Mouse (Mus musculus): ENCODE results near the gene Bicc1. TPM values are rescaled to one million over a fixed set of nuclear protein-coding genes. Genes with fewer than 3 reads are reported as not detected.

Gene Bicc1
- total RNA-seq, 1 experiment, result 1.8 TPM

DNA sequence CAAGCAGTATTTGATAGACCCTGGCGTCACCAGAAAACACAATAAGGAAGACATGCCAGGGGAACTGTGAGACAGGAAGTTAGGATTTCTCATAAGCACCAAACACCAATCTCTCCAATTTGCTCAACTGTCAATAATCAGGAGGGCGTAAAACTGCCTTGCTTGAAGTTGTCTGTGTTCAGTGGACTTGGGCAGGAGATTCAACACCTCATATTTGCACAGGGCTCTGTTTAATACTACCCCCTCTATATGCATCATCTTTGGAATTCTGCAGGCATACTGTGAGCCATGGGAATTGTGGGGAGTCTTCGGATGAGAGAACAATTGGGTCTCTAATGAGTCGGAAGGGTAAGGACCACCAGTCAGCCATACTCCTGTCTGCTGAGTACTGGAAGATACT lies 233.4 kb downstream of the Bicc1 start:
- no peak for DNase-seq (ENCODE audit: low read depth, low spot score)
- no peak overlapping the region for H3K27ac ChIP-seq (ENCODE audit: insufficient read depth, low read depth, low read length, poor library complexity, severe bottlenecking)
- H3K9ac ChIP-seq (ENCODE audit: insufficient read depth, low read depth, low read length, poor library complexity, severe bottlenecking), result no peak overlapping the region
- no peaks in the 10 kb centered on the region for H3K36me3 ChIP-seq (ENCODE audit: control insufficient read depth, insufficient read depth, low read length, poor library complexity, severe bottlenecking)
- in situ Hi-C loops (cut with MboI; ENCODE audit: low sequenced_read_pairs in 2 of 2, unreplicated experiment in 2 of 2), result no loop called here
- no peaks in the 10 kb centered on the region for H3K9me3 ChIP-seq (ENCODE audit: control insufficient read depth, insufficient read depth, low read depth, low read length)
- H3K4me3 ChIP-seq (ENCODE audit: insufficient read depth in 1 of 2, low read depth in 1 of 2, low read length in 2 of 2, poor library complexity in 1 of 2, severe bottlenecking in 1 of 2), result no peak overlapping the region
- peaks cover 2 to 6% of the 10 kb centered on the region in 2 experiments; a peak in 2 of 4 replicates for H3K4me1 ChIP-seq (ENCODE audit: control insufficient read depth in 2 of 2, insufficient read depth in 2 of 2, low read length in 2 of 2, poor library complexity in 1 of 2)
- TF ChIP-seq ZC3H11A (IDR thresholded peaks at IDR 0.05; ENCODE audit: borderline replicate concordance, low read depth, low read length), result no peak

- no peak for DNase-seq (ENCODE audit: low read depth, low spot score)
- peaks cover 2 to 6% of the 10 kb centered on the region in 2 experiments; a peak in 2 of 4 replicates for H3K4me1 ChIP-seq (ENCODE audit: control insufficient read depth in 2 of 2, insufficient read depth in 2 of 2, low read length in 2 of 2, poor library complexity in 1 of 2)
- no peak overlapping the region for H3K4me3 ChIP-seq (ENCODE audit: insufficient read depth in 1 of 2, low read depth in 1 of 2, low read length in 2 of 2, poor library complexity in 1 of 2, severe bottlenecking in 1 of 2)
- H3K9me3 ChIP-seq (ENCODE audit: control insufficient read depth, insufficient read depth, low read depth, low read length), result no peaks in the 10 kb centered on the region
- in situ Hi-C loops (cut with MboI; ENCODE audit: low sequenced_read_pairs in 2 of 2, unreplicated experiment in 2 of 2), result no loop called here
- TF ChIP-seq MAFK (IDR thresholded peaks at IDR 0.05; ENCODE audit: insufficient read depth, low read depth, low read length), result no peak
- no peak for TF ChIP-seq HCFC1 (IDR thresholded peaks at IDR 0.05; ENCODE audit: borderline replicate concordance, insufficient read depth, low read length)
- TF ChIP-seq ZNF384 (IDR thresholded peaks at IDR 0.05; ENCODE audit: low read depth, low read length), result no peak
- no peak for TF ChIP-seq CHD2 (IDR thresholded peaks at IDR 0.05; ENCODE audit: low read depth, low read length)
- no peak for TF ChIP-seq ZC3H11A (IDR thresholded peaks at IDR 0.05; ENCODE audit: borderline replicate concordance, low read depth, low read length)
- no peak overlapping the region for H3K27ac ChIP-seq (ENCODE audit: insufficient read depth, low read depth, low read length, poor library complexity, severe bottlenecking)
- no peaks in the 10 kb centered on the region for H3K36me3 ChIP-seq (ENCODE audit: control insufficient read depth, insufficient read depth, low read length, poor library complexity, severe bottlenecking)
- H3K9ac ChIP-seq (ENCODE audit: insufficient read depth, low read depth, low read length, poor library complexity, severe bottlenecking), result no peak overlapping the region
These were observed 235.2 kb downstream of the Bicc1 start for GRCm38 (mm10) chr10:70924348-70924747.

DNA sequence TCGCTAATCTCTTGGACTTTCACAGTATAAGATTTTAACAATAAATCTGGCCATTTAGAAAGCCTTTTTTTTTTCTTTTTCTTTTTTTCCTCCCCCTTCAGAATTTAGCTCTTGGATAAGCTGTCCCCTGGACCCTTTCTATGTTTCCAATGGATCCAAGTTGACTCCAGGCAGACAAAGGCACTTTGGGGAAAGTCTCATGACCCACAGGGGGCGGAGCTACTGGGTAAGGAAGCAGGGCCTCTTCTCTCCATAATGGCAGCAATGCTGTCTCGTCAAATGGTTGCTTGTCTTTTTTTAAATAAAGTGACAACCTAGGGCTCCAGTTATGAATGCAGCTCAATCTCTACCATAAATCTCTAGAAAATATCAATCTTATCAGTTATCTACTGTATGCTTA lies 235.6 kb downstream of the Bicc1 start:
- Histone ChIP-seq H3K36me3 (ENCODE audit: control insufficient read depth, insufficient read depth, low read length, poor library complexity, severe bottlenecking) (no peaks in the 10 kb centered on the region), H3K9me3 (ENCODE audit: control insufficient read depth, insufficient read depth, low read depth, low read length) (no peaks in the 10 kb centered on the region), H3K9ac (ENCODE audit: insufficient read depth, low read depth, low read length, poor library complexity, severe bottlenecking) (no peak overlapping the region), H3K4me1 (ENCODE audit: control insufficient read depth in 2 of 2, insufficient read depth in 2 of 2, low read length in 2 of 2, poor library complexity in 1 of 2) (peaks cover 2 to 6% of the 10 kb centered on the region in 2 experiments; a peak in 2 of 4 replicates), H3K27ac (ENCODE audit: insufficient read depth, low read depth, low read length, poor library complexity, severe bottlenecking) (no peak overlapping the region), H3K4me3 (ENCODE audit: insufficient read depth in 1 of 2, low read depth in 1 of 2, low read length in 2 of 2, poor library complexity in 1 of 2, severe bottlenecking in 1 of 2) (no peak overlapping the region)
- peak; percentile 51 for DNase-seq (ENCODE audit: low read depth, low spot score)
- TF ChIP-seq ZNF384 (IDR thresholded peaks at IDR 0.05; ENCODE audit: low read depth, low read length), result no peak
- TF ChIP-seq ZC3H11A (IDR thresholded peaks at IDR 0.05; ENCODE audit: borderline replicate concordance, low read depth, low read length), result no peak
- no peak for TF ChIP-seq HCFC1 (IDR thresholded peaks at IDR 0.05; ENCODE audit: borderline replicate concordance, insufficient read depth, low read length)
- TF ChIP-seq CHD2 (IDR thresholded peaks at IDR 0.05; ENCODE audit: low read depth, low read length), result no peak
- no peak for TF ChIP-seq MAFK (IDR thresholded peaks at IDR 0.05; ENCODE audit: insufficient read depth, low read depth, low read length)
- in situ Hi-C loops (cut with MboI; ENCODE audit: low sequenced_read_pairs in 2 of 2, unreplicated experiment in 2 of 2), result no loop called here

GRCm38 (mm10) chr10:70921481-70921880 lies 238.0 kb downstream of the Bicc1 start:
- in situ Hi-C loops (cut with MboI; ENCODE audit: low sequenced_read_pairs in 2 of 2, unreplicated experiment in 2 of 2), result no loop called here
- Histone ChIP-seq H3K27ac (ENCODE audit: insufficient read depth, low read depth, low read length, poor library complexity, severe bottlenecking) (no peak overlapping the region), H3K36me3 (ENCODE audit: control insufficient read depth, insufficient read depth, low read length, poor library complexity, severe bottlenecking) (no peaks in the 10 kb centered on the region), H3K9me3 (ENCODE audit: control insufficient read depth, insufficient read depth, low read depth, low read length) (no peaks in the 10 kb centered on the region), H3K4me1 (ENCODE audit: control insufficient read depth in 2 of 2, insufficient read depth in 2 of 2, low read length in 2 of 2, poor library complexity in 1 of 2) (peaks cover 2 to 6% of the 10 kb centered on the region in 2 experiments; a peak in 2 of 4 replicates), H3K4me3 (ENCODE audit: insufficient read depth in 1 of 2, low read depth in 1 of 2, low read length in 2 of 2, poor library complexity in 1 of 2, severe bottlenecking in 1 of 2) (no peak overlapping the region), H3K9ac (ENCODE audit: insufficient read depth, low read depth, low read length, poor library complexity, severe bottlenecking) (no peak overlapping the region)
- TF ChIP-seq HCFC1 (IDR thresholded peaks at IDR 0.05; ENCODE audit: borderline replicate concordance, insufficient read depth, low read length) (no peak), ZNF384 (IDR thresholded peaks at IDR 0.05; ENCODE audit: low read depth, low read length) (no peak), ZC3H11A (IDR thresholded peaks at IDR 0.05; ENCODE audit: borderline replicate concordance, low read depth, low read length) (no peak)
- DNase-seq (ENCODE audit: low read depth, low spot score), result no peak

DNA sequence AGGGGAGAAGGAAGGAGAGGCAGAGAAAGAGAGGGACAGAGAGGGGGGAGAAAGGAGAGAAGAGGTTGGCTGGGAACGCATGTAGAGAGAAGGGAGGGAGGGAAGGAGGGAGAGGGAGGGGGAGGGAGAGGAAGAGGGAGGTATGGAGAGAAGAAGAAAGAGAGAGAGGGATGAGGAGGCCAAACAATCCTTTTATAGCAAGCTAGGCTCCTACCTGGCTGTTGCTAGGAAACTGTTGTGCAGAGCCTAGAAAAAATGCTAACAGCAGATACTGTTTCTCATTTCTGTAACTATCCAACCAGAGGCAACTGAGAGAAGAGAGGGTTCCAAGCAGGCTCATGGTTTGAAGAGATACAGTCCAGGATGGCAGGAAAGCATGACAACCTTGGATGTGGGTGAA lies 239.6 kb downstream of the Bicc1 start:
- TF ChIP-seq CHD2 (IDR thresholded peaks at IDR 0.05; ENCODE audit: low read depth, low read length) (no peak), ZNF384 (IDR thresholded peaks at IDR 0.05; ENCODE audit: low read depth, low read length) (no peak), MAFK (IDR thresholded peaks at IDR 0.05; ENCODE audit: insufficient read depth, low read depth, low read length) (no peak), ZC3H11A (IDR thresholded peaks at IDR 0.05; ENCODE audit: borderline replicate concordance, low read depth, low read length) (no peak), HCFC1 (IDR thresholded peaks at IDR 0.05; ENCODE audit: borderline replicate concordance, insufficient read depth, low read length) (no peak)
- Histone ChIP-seq H3K4me3 (ENCODE audit: insufficient read depth in 1 of 2, low read depth in 1 of 2, low read length in 2 of 2, poor library complexity in 1 of 2, severe bottlenecking in 1 of 2) (no peak overlapping the region), H3K4me1 (ENCODE audit: control insufficient read depth in 2 of 2, insufficient read depth in 2 of 2, low read length in 2 of 2, poor library complexity in 1 of 2) (peaks cover 2 to 4% of the 10 kb centered on the region in 2 experiments; a peak in 2 of 4 replicates), H3K27ac (ENCODE audit: insufficient read depth, low read depth, low read length, poor library complexity, severe bottlenecking) (no peak overlapping the region), H3K9me3 (ENCODE audit: control insufficient read depth, insufficient read depth, low read depth, low read length) (no peaks in the 10 kb centered on the region), H3K9ac (ENCODE audit: insufficient read depth, low read depth, low read length, poor library complexity, severe bottlenecking) (no peak overlapping the region), H3K36me3 (ENCODE audit: control insufficient read depth, insufficient read depth, low read length, poor library complexity, severe bottlenecking) (no peaks in the 10 kb centered on the region)
- in situ Hi-C loops (cut with MboI; ENCODE audit: low sequenced_read_pairs in 2 of 2, unreplicated experiment in 2 of 2), result no loop called here
- DNase-seq (ENCODE audit: low read depth, low spot score), result no peak

Data from ES-E14 (cell line).